Mouse (Mus musculus): Measurements from ENCODE around the gene Atf3.

The Atf3 gene

GRCm38 (mm10) chr1:191217939-191218338 lies at the start of gene Atf3:
Gene Atf3, minus strand, starts transcription at chr1:191218039.
- no peak for DNase-seq

DNA sequence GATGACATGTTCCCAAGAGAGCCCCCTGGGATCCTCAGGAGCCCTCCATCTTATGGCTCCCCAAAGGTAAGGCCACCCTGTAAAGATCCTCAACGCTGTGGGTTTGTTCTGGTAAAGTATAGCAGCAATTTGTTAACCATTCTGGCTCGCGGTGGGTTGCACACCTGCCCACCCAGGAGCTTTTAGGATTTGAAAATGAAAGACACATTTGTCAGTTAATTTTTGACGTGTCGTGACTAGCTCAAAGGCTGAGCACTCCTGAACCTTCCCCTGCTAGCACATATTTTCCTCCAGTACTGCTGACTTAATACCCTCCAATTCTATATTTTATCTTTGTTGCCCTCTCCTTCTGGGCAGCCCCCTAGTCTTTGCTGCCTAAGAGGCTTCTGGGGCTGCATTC lies 49.3 kb upstream of the Atf3 start:
- no peak for DNase-seq

GRCm38 (mm10) chr1:191263471-191263870 lies 45.6 kb upstream of the Atf3 start:
- DNase-seq = no peak

GRCm38 (mm10) chr1:191261861-191262260 lies 44.0 kb upstream of the Atf3 start:
- no peak for DNase-seq

- no peak for DNase-seq
These were observed 41.8 kb upstream of the Atf3 start for GRCm38 (mm10) chr1:191259661-191260060.

- DNase-seq = no peak
These were observed 41.3 kb upstream of the Atf3 start for GRCm38 (mm10) chr1:191259121-191259520.

DNA sequence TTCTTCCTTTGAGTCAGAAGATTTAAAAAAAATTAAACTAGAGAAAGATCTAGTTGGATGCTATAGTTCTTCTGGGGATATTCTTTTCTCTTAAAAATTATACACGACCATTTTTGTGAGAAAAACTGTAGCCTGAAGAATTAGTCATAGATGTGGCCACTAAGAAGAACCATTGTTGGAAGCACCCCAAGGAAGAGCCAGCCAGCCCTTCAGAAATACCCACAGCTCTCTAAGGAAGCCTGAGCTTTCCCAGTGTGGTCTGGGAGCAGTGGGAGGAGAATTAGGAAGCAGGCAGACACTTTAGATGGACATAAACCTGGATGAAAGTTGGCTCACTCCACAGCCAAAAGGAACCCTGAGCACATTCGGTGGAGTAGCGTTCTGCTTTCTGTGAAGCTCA lies 40.7 kb upstream of the Atf3 start:
- no peak for DNase-seq

DNA sequence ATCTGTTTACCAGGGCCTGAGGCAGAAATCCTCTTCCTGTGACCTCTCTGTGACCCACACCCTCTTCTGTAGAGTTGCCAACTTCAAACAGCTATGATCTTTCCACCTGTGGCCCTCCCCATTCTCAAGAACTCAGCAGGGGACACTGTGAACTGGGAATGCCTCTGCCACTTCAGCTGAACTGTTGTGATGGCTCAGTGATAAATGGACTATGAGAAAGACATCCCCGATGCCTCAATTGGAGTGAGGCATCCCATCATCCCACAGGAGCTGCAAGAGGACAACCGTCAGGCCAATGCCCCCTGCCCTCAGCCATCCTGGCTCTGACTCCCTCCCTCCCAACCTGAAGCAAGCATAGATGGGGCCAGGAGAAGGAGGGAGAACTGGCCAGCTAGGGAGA lies 40.1 kb upstream of the Atf3 start:
- DNase-seq = no peak

DNA sequence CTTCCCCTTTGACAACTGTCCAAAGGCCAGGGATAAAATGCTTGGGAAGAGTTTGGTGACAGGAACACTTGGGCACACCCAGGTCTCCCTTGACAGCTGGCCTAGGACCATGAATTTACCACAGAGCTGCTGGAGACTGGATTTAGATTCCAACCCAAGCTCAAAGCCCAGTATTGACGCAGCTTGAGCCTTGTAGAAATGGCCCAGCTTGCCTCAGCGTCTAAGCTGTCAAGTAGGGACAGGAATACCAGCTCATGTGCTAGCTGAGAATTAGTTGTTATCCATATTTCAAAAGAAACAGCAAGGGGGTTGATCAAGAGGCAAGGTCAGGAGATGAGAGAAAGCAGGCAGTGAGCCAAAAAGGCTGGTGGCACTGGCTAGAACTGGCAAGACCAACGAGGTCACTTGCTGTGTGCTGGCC lies 39.5 kb upstream of the Atf3 start:
- DNase-seq = no peak

DNA sequence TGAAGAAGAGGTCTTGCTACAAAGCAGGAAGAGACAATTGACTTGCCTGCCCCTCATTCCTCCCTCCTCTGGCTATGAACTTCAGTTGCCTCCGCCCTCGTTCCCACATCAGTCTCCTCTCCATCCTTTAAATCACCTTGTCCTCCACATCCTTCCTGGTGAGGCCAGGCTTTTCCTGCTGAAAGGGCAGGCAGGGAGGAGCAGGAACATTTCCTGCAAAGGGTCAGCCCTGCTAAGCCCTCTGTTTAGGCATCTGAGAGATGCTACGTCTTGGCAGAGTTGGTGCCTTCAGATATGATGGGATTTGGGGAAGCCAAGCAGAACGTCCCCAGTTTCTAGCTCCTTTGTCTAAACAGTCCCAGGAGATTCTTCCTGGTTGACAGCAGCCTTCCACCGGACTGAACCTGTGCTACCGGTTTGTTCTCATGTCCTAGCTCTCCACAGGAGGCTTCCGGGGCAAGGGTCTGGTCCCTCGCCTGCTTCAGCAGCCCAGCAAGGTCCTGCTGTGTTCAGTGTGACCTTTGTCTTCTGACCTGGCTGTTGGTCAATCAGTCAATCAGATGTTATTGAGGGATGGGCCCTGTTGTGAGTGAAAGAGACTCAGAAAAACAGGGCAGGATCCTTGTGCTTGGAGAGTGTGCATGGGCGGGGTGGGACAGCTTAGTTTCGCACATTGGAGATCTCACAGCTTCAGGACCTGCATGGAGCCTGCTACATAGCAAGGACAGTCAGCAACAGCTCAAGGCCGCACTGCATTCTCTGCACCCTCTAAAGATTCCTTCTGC lies 38.9 kb upstream of the Atf3 start:
- peak; percentile 16 for DNase-seq

GRCm38 (mm10) chr1:191256134-191256533 lies 38.3 kb upstream of the Atf3 start:
- no peak for DNase-seq

GRCm38 (mm10) chr1:191254448-191254847 lies 36.6 kb upstream of the Atf3 start:
- DNase-seq = peak; percentile 18

- DNase-seq = no peak
These were observed 35.8 kb upstream of the Atf3 start for GRCm38 (mm10) chr1:191253636-191254035.

DNA sequence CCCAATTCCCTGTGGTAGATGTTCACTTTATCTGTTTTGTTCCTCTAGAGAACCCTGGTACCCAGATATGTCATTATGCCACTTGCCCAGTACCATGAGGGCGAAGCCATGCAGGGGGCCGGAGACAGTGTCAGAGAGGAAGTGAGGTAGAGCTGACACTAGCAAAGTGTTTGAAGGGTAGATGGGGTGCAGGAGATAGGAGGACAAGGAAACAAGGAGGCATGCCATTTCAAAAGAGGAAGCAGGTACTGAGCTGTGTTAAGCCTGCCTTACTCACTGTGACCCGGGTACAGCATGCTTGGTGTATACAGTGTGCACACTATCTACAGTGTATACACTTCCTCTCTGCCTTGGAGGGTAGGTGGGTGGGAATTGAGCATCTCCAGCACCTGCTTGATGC lies 32.1 kb upstream of the Atf3 start:
- DNase-seq = no peak

- DNase-seq = no peak
These were observed 30.6 kb upstream of the Atf3 start for GRCm38 (mm10) chr1:191248423-191248822.

- no peak for DNase-seq
These were observed 29.7 kb upstream of the Atf3 start for GRCm38 (mm10) chr1:191247561-191247960.

DNA sequence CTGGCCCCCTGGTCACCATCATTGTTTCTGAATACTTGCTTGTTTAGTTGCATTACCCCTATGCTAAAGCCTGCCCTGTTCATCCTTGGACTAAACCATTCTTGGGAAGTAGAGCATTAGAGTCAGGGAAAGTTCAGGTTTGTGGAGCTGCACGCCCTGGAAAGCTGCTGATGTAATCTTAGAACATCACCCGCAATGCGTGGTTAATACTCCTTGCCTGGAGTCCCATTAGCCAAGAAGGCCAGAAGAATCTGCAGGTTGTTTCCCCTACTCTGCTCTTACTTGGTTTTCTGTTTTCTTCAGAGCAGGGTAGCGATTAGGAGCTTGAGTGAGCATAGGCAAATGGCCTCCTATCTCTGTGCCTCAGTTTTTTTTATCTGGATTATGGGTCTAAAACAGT lies 26.0 kb upstream of the Atf3 start:
- no peak for DNase-seq

DNA sequence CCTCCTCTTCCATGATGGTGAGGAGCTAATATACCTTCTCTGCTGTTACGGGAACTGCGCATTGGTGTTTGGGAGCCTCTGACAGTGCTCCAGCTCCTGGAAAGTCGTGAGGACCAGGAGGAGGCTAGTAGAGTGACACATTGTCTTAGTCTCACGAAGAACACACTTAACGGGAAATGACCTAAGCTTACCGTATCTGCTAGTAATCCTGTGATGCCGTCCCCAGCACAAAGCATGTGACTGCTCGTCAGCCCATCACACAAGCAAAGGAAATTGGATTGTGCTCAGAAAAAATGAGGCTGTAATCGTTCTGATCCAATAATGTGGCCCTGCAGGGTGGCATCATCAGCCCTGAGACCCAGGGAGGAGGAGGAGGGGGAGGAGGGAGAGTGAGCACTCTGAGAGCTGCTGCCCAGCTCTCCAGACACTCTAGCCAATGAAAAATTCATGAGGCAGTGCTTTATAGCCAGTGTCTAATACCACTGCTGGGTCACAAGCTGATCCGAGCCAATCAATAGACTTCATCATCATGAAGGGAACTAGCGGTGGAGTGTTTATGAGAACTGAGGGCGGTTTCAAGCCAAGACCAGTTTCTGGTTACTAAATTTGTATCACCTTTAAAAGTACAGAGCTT lies 24.3 kb upstream of the Atf3 start:
- no peak for DNase-seq

- DNase-seq = no peak
These were observed 23.7 kb upstream of the Atf3 start for GRCm38 (mm10) chr1:191241574-191241973.

GRCm38 (mm10) chr1:191239602-191240001 lies 21.8 kb upstream of the Atf3 start:
- no peak for DNase-seq

DNA sequence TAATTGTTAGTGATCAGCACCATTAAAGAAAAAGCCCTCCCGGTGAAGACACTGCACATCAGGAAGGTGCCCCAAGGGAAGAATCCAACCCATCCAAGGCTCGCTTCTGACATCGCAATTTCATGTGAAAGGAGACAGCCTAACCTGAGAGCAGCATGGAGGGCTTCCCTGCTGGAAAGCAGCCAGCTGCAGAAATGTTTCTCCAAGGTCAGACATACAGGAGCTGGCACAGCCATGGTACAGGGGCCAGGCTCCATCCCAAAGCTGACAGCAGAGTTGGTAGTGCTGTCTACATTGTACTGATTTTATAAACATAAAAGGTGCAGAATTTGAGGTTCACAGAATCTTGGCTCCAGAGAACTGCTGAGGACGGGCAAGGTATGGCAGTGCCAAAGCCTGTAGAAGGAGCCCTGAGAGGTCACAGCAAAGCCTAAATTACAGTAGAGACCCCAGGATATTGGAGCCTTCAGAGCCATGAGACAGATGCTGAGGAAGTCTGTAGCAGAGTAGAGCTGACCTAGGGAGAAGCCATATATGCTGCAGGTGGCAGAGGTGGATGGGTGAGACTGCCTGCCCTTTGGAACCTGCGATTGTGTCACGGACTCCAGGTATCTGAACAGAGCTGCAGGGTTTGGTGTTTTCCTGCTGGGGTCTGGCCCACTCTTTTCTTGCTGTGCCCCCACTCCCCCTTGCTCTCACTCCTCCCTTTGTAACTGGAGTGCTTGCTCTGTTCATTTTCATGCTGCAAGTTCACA lies 18.1 kb upstream of the Atf3 start:
- DNase-seq = no peak

DNA sequence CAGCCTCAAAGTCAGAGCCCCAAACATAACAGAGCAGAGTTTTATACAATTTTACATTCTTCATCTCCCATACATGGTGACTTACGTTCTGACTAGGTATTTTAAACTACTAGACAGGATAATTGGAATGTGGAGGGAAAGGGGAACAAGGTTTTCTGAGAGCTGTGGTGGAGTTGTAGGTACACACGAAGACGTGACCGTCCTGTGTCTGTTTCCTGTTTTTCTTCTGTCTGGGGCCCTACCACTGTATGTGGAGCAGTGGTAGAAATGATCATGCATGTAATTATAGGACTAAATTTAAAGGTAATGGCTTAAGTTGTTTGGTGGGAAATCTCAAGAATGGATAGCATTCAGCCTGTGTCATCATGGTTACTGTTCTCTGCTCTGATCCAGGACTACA lies 17.0 kb upstream of the Atf3 start:
- no peak for DNase-seq

DNA sequence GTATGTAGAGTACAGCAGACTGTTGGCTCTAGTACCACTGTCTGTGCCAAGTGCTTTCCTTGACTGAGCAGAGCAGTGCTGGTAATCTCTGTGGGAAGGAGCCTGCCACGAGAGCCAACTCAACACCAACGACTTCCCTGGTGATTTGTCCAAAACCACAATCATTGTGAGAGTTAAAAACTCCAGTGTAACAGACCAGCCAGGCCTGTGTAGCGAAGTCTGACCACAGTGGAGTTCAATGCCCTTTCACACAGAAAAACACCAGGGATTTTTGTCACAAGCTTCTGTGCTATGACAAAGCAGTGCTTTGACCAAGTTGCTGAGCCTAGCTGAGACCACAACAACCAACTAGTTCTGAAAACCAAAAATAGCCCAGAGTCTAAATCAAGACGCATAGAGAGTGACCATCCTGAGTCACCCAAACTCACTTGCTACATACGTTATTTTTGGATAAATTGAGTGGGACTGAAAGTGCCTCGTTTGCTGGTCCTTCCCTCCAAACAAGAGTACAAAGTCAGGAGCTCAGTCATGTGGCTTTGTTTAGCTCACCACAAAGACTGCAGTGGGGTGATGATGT lies 12.6 kb upstream of the Atf3 start:
- no peak for DNase-seq

DNA sequence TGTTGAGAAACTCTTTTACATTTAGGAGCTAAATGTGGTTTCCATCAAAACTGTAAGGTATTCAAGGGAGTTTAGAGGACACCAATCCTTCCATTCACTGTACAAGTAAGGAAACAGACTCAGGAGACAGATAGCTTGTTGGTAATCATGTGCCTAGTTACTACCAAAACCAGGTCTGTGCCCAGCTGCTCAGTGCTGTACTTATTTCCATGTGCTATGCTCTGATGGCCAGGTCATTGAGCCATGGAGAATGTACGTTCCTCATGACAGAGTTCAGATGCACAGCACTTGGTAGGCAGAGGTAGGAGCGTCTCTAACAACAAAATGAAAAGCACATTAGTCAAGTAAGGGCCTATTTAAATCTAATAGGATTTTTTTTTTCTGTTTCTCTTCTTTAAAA lies 8.7 kb upstream of the Atf3 start:
- no peak for DNase-seq

Data from kidney, adult 18-20 months (tissue).